Mouse (Mus musculus): ENCODE data around the gene Slc26a10. TPM values are rescaled to one million over a fixed set of nuclear protein-coding genes. Genes with fewer than 3 reads are reported as not detected.

Gene Slc26a10
- polyA plus RNA-seq, 1 experiment from 2014 or later, result 0.36 TPM

- no peaks in the 10 kb centered on the region for H3K9me3 ChIP-seq (ENCODE audit: control insufficient read depth, low read length)
- no peak overlapping the region for H3K27ac ChIP-seq (ENCODE audit: low read depth, low read length)
- ATAC-seq (ENCODE audit: insufficient read depth, low FRiP score, low TSS enrichment) (no peak), DNase-seq (ENCODE audit: low spot score) (no peak)
- H3K36me3 ChIP-seq (ENCODE audit: control insufficient read depth, insufficient read depth, low read length), result peaks cover 6% of the 10 kb centered on the region; the same call in 1 of the 2 replicates
- H3K4me3 ChIP-seq (ENCODE audit: low read depth, low read length), result no peak overlapping the region
- 0 out of 2 replicates have a peak overlapping the region, but pooled peaks have one; percentile 6 for H3K9ac ChIP-seq (ENCODE audit: low read length)
- peaks cover 15% of the 10 kb centered on the region for H3K4me1 ChIP-seq (ENCODE audit: control insufficient read depth, insufficient read depth, low read length)
- 81% methylated on average over 3 of the region's 3 CpGs for WGBS
- H3K4me2 ChIP-seq (ENCODE audit: low read depth), result peak overlapping the region; percentile 22; the same call in 1 of the 2 replicates
- H3K27me3 ChIP-seq (ENCODE audit: control insufficient read depth, insufficient read depth, low read length), result no peaks in the 10 kb centered on the region
Observed at GRCm38 (mm10) chr10:127122018-127122417, 58.4 kb downstream of the Slc26a10 start.

Other genes starting within 250 kb of the Slc26a10 start
- 52.8 and 56.1 TPM in 2 replicates for gene Ctdsp2, start 201.9 kb downstream of the Slc26a10 start, polyA plus RNA-seq (2014; fragmentation: Nextera tagmentation; extraction: Ambion mirVana)
- gene Avil, start 179.9 kb downstream of the Slc26a10 start, polyA plus RNA-seq (2014; fragmentation: Nextera tagmentation; extraction: Ambion mirVana), result 0.57 and 0.82 TPM in 2 replicates
- 75.3 and 79.9 TPM in 2 replicates for gene Tsfm, start 149.8 kb downstream of the Slc26a10 start, polyA plus RNA-seq (2014; fragmentation: Nextera tagmentation; extraction: Ambion mirVana)
- 42.0 and 43.6 TPM in 2 replicates for gene Mettl1, start 139.2 kb downstream of the Slc26a10 start, polyA plus RNA-seq (2014; fragmentation: Nextera tagmentation; extraction: Ambion mirVana)
- 0.23 and 0.32 TPM in 2 replicates for gene Eef1akmt3, start 139.1 kb downstream of the Slc26a10 start, polyA plus RNA-seq (2014; fragmentation: Nextera tagmentation; extraction: Ambion mirVana)
- 0.09 and 0.14 TPM in 2 replicates for gene Cyp27b1, start 132.4 kb downstream of the Slc26a10 start, polyA plus RNA-seq (2014; fragmentation: Nextera tagmentation; extraction: Ambion mirVana)
- 4.3 and 4.7 TPM in 2 replicates for gene March9, start 120.5 kb downstream of the Slc26a10 start, polyA plus RNA-seq (2014; fragmentation: Nextera tagmentation; extraction: Ambion mirVana)
- gene Cdk4, start 117.1 kb downstream of the Slc26a10 start, polyA plus RNA-seq (2014; fragmentation: Nextera tagmentation; extraction: Ambion mirVana), result 2,636 and 2,694 TPM in 2 replicates
- gene Tspan31, start 110.4 kb downstream of the Slc26a10 start, polyA plus RNA-seq (2014; fragmentation: Nextera tagmentation; extraction: Ambion mirVana), result 96.5 and 99.9 TPM in 2 replicates
- gene Agap2, start 105.4 kb downstream of the Slc26a10 start, polyA plus RNA-seq (2014; fragmentation: Nextera tagmentation; extraction: Ambion mirVana), result 0.94 and 1.4 TPM in 2 replicates
- 56.2 and 68.9 TPM in 2 replicates for gene Os9, start 59.5 kb downstream of the Slc26a10 start, polyA plus RNA-seq (2014; fragmentation: Nextera tagmentation; extraction: Ambion mirVana)
- 17.3 and 19.9 TPM in 2 replicates for gene B4galnt1, start 15.4 kb downstream of the Slc26a10 start, polyA plus RNA-seq (2014; fragmentation: Nextera tagmentation; extraction: Ambion mirVana)
- 31.7 and 31.8 TPM in 2 replicates for gene Arhgef25, start 9.4 kb upstream of the Slc26a10 start, polyA plus RNA-seq (2014; fragmentation: Nextera tagmentation; extraction: Ambion mirVana)
- 138 and 148 TPM in 2 replicates for gene Dtx3, start 15.1 kb upstream of the Slc26a10 start, polyA plus RNA-seq (2014; fragmentation: Nextera tagmentation; extraction: Ambion mirVana)
- gene Pip4k2c, start 30.9 kb upstream of the Slc26a10 start, polyA plus RNA-seq (2014; fragmentation: Nextera tagmentation; extraction: Ambion mirVana), result 15.4 and 16.4 TPM in 2 replicates
- 43.4 and 51.0 TPM in 2 replicates for gene Kif5a, start 82.7 kb upstream of the Slc26a10 start, polyA plus RNA-seq (2014; fragmentation: Nextera tagmentation; extraction: Ambion mirVana)
- gene Dctn2, start 85.7 kb upstream of the Slc26a10 start, polyA plus RNA-seq (2014; fragmentation: Nextera tagmentation; extraction: Ambion mirVana), result 224 and 230 TPM in 2 replicates
- 17.0 and 17.6 TPM in 2 replicates for gene Mbd6, start 108.4 kb upstream of the Slc26a10 start, polyA plus RNA-seq (2014; fragmentation: Nextera tagmentation; extraction: Ambion mirVana)
- gene Mars, start 131.1 kb upstream of the Slc26a10 start, polyA plus RNA-seq (2014; fragmentation: Nextera tagmentation; extraction: Ambion mirVana), result 164 and 166 TPM in 2 replicates
- gene Arhgap9, start 141.3 kb upstream of the Slc26a10 start, polyA plus RNA-seq (2014; fragmentation: Nextera tagmentation; extraction: Ambion mirVana), result 1.1 and 1.8 TPM in 2 replicates
- gene Gli1, start 161.3 kb upstream of the Slc26a10 start, polyA plus RNA-seq (2014; fragmentation: Nextera tagmentation; extraction: Ambion mirVana), result 3.8 and 4.6 TPM in 2 replicates
- gene Inhbe, start 173.8 kb upstream of the Slc26a10 start, polyA plus RNA-seq (2014; fragmentation: Nextera tagmentation; extraction: Ambion mirVana), result not detected in 2 replicates
- gene Inhbc, start 189.8 kb upstream of the Slc26a10 start, polyA plus RNA-seq (2014; fragmentation: Nextera tagmentation; extraction: Ambion mirVana), result not detected in 2 replicates
- 25.4 and 27.4 TPM in 2 replicates for gene R3hdm2, start 199.7 kb upstream of the Slc26a10 start, polyA plus RNA-seq (2014; fragmentation: Nextera tagmentation; extraction: Ambion mirVana)

Data from neural tube, embryonic 11.5 days (tissue).